Mouse (Mus musculus): ENCODE results near the gene 4930451I11Rik. TPM values are rescaled to one million over a fixed set of nuclear protein-coding genes. Genes with fewer than 3 reads are reported as not detected.

The 4930451I11Rik gene
- polyA plus RNA-seq, 1 experiment, result not detected

DNA sequence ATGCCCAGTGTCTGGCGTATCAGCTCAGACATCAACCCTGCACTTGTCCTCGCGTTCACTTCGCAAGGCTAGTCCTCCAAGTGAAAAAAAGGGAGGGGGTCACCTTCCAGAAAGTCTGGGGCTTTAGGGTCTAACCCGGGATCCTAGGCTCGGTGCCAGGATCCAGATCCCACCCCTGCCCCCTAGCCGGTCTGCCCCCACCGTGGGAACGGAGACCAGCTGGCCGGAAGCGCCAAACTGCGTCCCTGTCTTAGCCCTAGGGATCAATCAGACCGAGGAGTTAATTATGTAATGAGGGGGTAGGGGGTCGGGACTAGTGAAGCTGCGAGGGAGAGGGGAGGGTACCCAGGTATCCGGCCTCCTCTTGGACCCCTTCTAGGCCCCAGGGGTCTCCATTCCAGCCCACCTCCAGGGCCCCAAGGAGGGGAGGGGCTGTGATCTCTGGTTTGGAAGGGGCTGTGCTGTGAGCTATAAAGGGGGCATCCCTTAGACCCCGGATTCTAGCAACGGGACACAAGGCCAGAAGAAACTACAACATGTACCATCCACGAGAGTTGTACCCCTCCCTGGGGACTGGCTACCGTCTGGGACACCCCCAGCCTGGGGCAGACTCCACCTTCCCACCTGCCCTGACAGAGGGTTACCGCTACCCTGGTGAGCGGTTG lies 50.3 kb downstream of the 4930451I11Rik start, which contains the start of gene Tbx6:
Gene Tbx6, plus strand, starts transcription at position 513 of the 665 bp plus-strand sequence.
- Histone ChIP-seq H3K4me3 (replicated peaks; ENCODE audit: control insufficient read depth, low read depth, low read length) (peak within 1 kb of the TSS; percentile 25), H3K27ac (ENCODE audit: control insufficient read depth, insufficient read depth, low read depth, low read length, poor library complexity) (no peak within 1 kb of the TSS), H3K4me1 (ENCODE audit: control insufficient read depth, insufficient read depth, low read length) (peaks cover 5% of the 10 kb centered on the region)
- TF ChIP-seq POLR2A (IDR thresholded peaks at IDR 0.05; ENCODE audit: borderline replicate concordance, control insufficient read depth, low read depth, low read length) (no peak), CTCF (IDR thresholded peaks at IDR 0.05; ENCODE audit: control insufficient read depth, insufficient read depth, low read length) (no peak)
- 31% methylated on average over 22 of the region's 22 CpGs for WGBS

Other genes with a start within 250 kb of the 4930451I11Rik start
- gene Apobr, start 246.7 kb downstream of the 4930451I11Rik start, polyA plus RNA-seq (2011; ENCODE audit: insufficient read depth, insufficient read length, low replicate concordance, missing spikeins), result 21.2 and 45.7 TPM in 2 replicates
- gene Cln3, start 245.8 kb downstream of the 4930451I11Rik start, polyA plus RNA-seq (2011; ENCODE audit: insufficient read depth, insufficient read length, low replicate concordance, missing spikeins), result 98.2 and 269 TPM in 2 replicates
- gene Il27, start 236.7 kb downstream of the 4930451I11Rik start, polyA plus RNA-seq (2011; ENCODE audit: insufficient read depth, insufficient read length, low replicate concordance, missing spikeins), result 1.9 and 6.0 TPM in 2 replicates
- gene Nupr1, start 200.8 kb downstream of the 4930451I11Rik start, polyA plus RNA-seq (2011; ENCODE audit: insufficient read depth, insufficient read length, low replicate concordance, missing spikeins), result 28.1 and 37.6 TPM in 2 replicates
- 25.8 and 27.0 TPM in 2 replicates for gene Sgf29, start 182.3 kb downstream of the 4930451I11Rik start, polyA plus RNA-seq (2011; ENCODE audit: insufficient read depth, insufficient read length, low replicate concordance, missing spikeins)
- 14.2 and 34.1 TPM in 2 replicates for gene Sult1a1, start 155.2 kb downstream of the 4930451I11Rik start, polyA plus RNA-seq (2011; ENCODE audit: insufficient read depth, insufficient read length, low replicate concordance, missing spikeins)
- gene Bola2, start 136.2 kb downstream of the 4930451I11Rik start, polyA plus RNA-seq (2011; ENCODE audit: insufficient read depth, insufficient read length, low replicate concordance, missing spikeins), result 77.8 and 182 TPM in 2 replicates
- gene Slx1b, start 135.9 kb downstream of the 4930451I11Rik start, polyA plus RNA-seq (2011; ENCODE audit: insufficient read depth, insufficient read length, low replicate concordance, missing spikeins), result 5.0 and 11.1 TPM in 2 replicates
- gene Coro1a, start 123.9 kb downstream of the 4930451I11Rik start, polyA plus RNA-seq (2011; ENCODE audit: insufficient read depth, insufficient read length, low replicate concordance, missing spikeins), result 370 and 776 TPM in 2 replicates
- 78.4 and 117 TPM in 2 replicates for gene Mapk3, start 72.0 kb downstream of the 4930451I11Rik start, polyA plus RNA-seq (2011; ENCODE audit: insufficient read depth, insufficient read length, low replicate concordance, missing spikeins)
- 20.1 and 40.1 TPM in 2 replicates for gene Gdpd3, start 65.3 kb downstream of the 4930451I11Rik start, polyA plus RNA-seq (2011; ENCODE audit: insufficient read depth, insufficient read length, low replicate concordance, missing spikeins)
- gene Ypel3, start 54.7 kb downstream of the 4930451I11Rik start, polyA plus RNA-seq (2011; ENCODE audit: insufficient read depth, insufficient read length, low replicate concordance, missing spikeins), result 236 and 411 TPM in 2 replicates
- gene Tbx6, start 50.2 kb downstream of the 4930451I11Rik start, polyA plus RNA-seq (2011; ENCODE audit: insufficient read depth, insufficient read length, low replicate concordance, missing spikeins), result 7.5 and 13.7 TPM in 2 replicates
- gene Ppp4c, start 39.1 kb downstream of the 4930451I11Rik start, polyA plus RNA-seq (2011; ENCODE audit: insufficient read depth, insufficient read length, low replicate concordance, missing spikeins), result 90.6 and 130 TPM in 2 replicates
- gene Fam57b, start 34.0 kb downstream of the 4930451I11Rik start, polyA plus RNA-seq (2011; ENCODE audit: insufficient read depth, insufficient read length, low replicate concordance, missing spikeins), result 1.9 TPM in 1 of 2 replicates, not detected in the other
- gene Doc2a, start 15.8 kb upstream of the 4930451I11Rik start, polyA plus RNA-seq (2011; ENCODE audit: insufficient read depth, insufficient read length, low replicate concordance, missing spikeins), result not detected in 2 replicates
- 77.2 and 107 TPM in 2 replicates for gene Hirip3, start 30.3 kb upstream of the 4930451I11Rik start, polyA plus RNA-seq (2011; ENCODE audit: insufficient read depth, insufficient read length, low replicate concordance, missing spikeins)
- gene Ino80e, start 30.7 kb upstream of the 4930451I11Rik start, polyA plus RNA-seq (2011; ENCODE audit: insufficient read depth, insufficient read length, low replicate concordance, missing spikeins), result 38.1 and 59.7 TPM in 2 replicates
- gene Taok2, start 53.1 kb upstream of the 4930451I11Rik start, polyA plus RNA-seq (2011; ENCODE audit: insufficient read depth, insufficient read length, low replicate concordance, missing spikeins), result 113 and 149 TPM in 2 replicates
- gene Tmem219, start 91.3 kb upstream of the 4930451I11Rik start, polyA plus RNA-seq (2011; ENCODE audit: insufficient read depth, insufficient read length, low replicate concordance, missing spikeins), result 39.9 and 76.2 TPM in 2 replicates
- gene Kctd13, start 97.2 kb upstream of the 4930451I11Rik start, polyA plus RNA-seq (2011; ENCODE audit: insufficient read depth, insufficient read length, low replicate concordance, missing spikeins), result 4.0 and 17.3 TPM in 2 replicates
- gene Asphd1, start 117.9 kb upstream of the 4930451I11Rik start, polyA plus RNA-seq (2011; ENCODE audit: insufficient read depth, insufficient read length, low replicate concordance, missing spikeins), result not detected in 2 replicates
- gene Sez6l2, start 118.9 kb upstream of the 4930451I11Rik start, polyA plus RNA-seq (2011; ENCODE audit: insufficient read depth, insufficient read length, low replicate concordance, missing spikeins), result 0.83 and 3.5 TPM in 2 replicates
- gene Cdipt, start 144.3 kb upstream of the 4930451I11Rik start, polyA plus RNA-seq (2011; ENCODE audit: insufficient read depth, insufficient read length, low replicate concordance, missing spikeins), result 51.4 and 89.1 TPM in 2 replicates
- gene Cdiptos, start 144.5 kb upstream of the 4930451I11Rik start, polyA plus RNA-seq (2011; ENCODE audit: insufficient read depth, insufficient read length, low replicate concordance, missing spikeins), result 2.3 and 2.4 TPM in 2 replicates
- 6.3 and 15.1 TPM in 2 replicates for gene Mvp, start 183.0 kb upstream of the 4930451I11Rik start, polyA plus RNA-seq (2011; ENCODE audit: insufficient read depth, insufficient read length, low replicate concordance, missing spikeins)
- not detected in 2 replicates for gene Pagr1b, start 184.8 kb upstream of the 4930451I11Rik start, polyA plus RNA-seq (2011; ENCODE audit: insufficient read depth, insufficient read length, low replicate concordance, missing spikeins)
- gene Pagr1a, start 185.7 kb upstream of the 4930451I11Rik start, polyA plus RNA-seq (2011; ENCODE audit: insufficient read depth, insufficient read length, low replicate concordance, missing spikeins), result 20.4 TPM in 1 of 2 replicates, not detected in the other
- gene Gm42742, start 189.5 kb upstream of the 4930451I11Rik start, polyA plus RNA-seq (2011; ENCODE audit: insufficient read depth, insufficient read length, low replicate concordance, missing spikeins), result 11.2 and 52.5 TPM in 2 replicates
- gene Prrt2, start 189.6 kb upstream of the 4930451I11Rik start, polyA plus RNA-seq (2011; ENCODE audit: insufficient read depth, insufficient read length, low replicate concordance, missing spikeins), result 5.3 TPM in 1 of 2 replicates, not detected in the other
- 153 and 314 TPM in 2 replicates for gene Maz, start 195.4 kb upstream of the 4930451I11Rik start, polyA plus RNA-seq (2011; ENCODE audit: insufficient read depth, insufficient read length, low replicate concordance, missing spikeins)
- gene Kif22, start 210.8 kb upstream of the 4930451I11Rik start, polyA plus RNA-seq (2011; ENCODE audit: insufficient read depth, insufficient read length, low replicate concordance, missing spikeins), result 114 and 164 TPM in 2 replicates

Measured in bone marrow, adult 2 months (tissue).